Mouse (Mus musculus) kidney, adult 11 months (tissue): ENCODE measurements around the gene Hs6st3.

Experiments used
- DNase-seq: peaks from one replicate; pipeline ENCODE4 v3.0.0; 2022

Hs6st3 gene

GRCm38 (mm10) chr14:119665741-119666141, 527.6 kb downstream of the Hs6st3 start:
- DNase-seq, result no peak

- no peak for DNase-seq
Observed at GRCm38 (mm10) chr14:119667421-119667820, 529.3 kb downstream of the Hs6st3 start.

- no peak for DNase-seq
Observed at GRCm38 (mm10) chr14:119670836-119671587, 532.9 kb downstream of the Hs6st3 start.

- DNase-seq, result no peak
Observed at GRCm38 (mm10) chr14:119678574-119678973, 540.4 kb downstream of the Hs6st3 start.

- DNase-seq, result no peak
Observed at GRCm38 (mm10) chr14:119680052-119680451, 541.9 kb downstream of the Hs6st3 start.

- DNase-seq, result no peak
Observed at GRCm38 (mm10) chr14:119687885-119688284, 549.7 kb downstream of the Hs6st3 start.

DNA sequence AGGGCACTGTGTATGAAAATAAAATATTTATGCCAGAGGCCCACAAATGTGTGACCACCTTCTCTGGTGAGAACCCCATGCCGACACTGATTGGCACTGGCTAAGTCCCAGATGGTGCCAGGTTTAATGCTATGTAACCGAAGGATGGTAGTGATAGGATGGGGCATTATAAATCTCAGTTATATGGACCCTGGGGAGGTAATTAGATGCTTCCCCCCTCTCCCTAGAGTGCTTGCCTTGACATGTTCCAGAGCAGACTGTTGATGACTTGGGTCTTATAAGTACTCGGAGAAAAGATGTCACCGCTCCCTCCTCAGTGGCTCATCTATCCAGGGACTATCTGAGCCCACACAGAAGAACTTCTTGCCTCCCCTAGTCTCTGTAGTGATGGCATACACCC, 561.8 kb downstream of the Hs6st3 start:
- DNase-seq, result no peak

- DNase-seq, result no peak
Observed at GRCm38 (mm10) chr14:119714712-119715111, 576.6 kb downstream of the Hs6st3 start.

DNA sequence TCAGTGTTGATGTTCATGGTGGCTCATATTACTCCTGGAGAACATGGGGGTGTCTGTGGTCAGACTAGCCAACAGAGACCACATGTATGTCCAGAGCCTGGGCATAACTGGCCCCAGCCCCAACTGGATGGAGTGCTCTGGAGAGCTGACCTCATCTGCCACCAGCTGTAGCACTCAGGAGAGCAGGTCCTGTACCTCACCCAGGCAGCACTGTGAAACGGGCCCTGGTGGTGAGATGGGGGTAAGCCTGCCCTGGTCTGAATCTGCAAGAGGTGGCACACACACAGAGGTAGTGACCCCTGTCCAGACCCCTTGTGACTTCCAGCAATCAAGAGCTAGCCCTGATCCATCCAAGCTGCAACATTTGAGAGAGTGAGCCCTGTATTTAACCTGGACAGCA, 579.2 kb downstream of the Hs6st3 start:
- DNase-seq, result no peak

DNA sequence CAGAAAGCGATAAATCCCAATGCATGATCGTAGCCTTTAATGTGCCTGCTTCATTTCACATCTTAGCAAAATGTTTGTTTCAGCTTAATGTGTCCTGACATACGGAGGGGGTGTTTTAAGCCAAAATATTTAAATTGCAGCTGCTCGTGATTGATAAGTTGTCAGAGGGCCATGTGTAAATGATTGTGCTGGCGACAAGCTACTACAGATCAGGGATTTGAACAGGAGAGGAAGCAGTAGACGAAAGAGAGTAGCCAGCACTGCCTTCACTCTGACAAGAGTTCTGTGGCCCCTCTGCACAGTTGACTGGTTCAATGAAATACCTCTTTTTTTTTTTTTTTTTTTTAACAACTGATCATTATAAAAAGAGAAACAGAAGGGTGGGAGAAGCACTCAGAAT, 587.0 kb downstream of the Hs6st3 start:
- no peak for DNase-seq

DNA sequence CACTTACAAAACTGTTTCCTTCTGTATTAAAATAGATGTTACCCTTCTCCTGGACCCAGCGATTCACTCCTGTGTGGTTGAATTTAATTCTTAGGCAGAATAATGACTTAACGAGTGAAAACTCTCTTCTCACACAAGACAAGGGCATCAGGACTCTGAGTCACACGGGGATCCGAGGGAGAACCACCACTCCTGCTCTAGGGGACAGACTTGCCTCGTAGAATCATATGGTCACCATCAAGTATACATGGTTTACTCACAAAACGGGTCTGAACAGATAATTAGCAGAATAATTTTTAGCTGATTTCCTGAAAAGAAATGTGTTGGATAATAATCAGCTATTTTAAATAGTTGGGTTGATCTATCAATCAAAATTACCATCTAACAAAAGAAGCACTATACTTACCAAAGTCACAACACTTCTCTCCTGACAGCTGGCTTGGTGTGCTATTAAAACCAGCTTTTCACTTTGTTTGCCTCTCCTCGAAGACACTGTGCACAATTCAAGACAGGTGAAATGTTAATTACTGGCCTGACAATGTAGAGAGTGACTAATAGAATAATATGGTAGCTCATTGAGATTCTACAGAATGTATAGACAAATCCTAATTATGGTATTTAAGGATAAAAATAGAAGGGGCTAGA, 593.4 kb downstream of the Hs6st3 start:
- DNase-seq, result no peak

GRCm38 (mm10) chr14:119732219-119732618, 594.1 kb downstream of the Hs6st3 start:
- DNase-seq, result no peak

DNA sequence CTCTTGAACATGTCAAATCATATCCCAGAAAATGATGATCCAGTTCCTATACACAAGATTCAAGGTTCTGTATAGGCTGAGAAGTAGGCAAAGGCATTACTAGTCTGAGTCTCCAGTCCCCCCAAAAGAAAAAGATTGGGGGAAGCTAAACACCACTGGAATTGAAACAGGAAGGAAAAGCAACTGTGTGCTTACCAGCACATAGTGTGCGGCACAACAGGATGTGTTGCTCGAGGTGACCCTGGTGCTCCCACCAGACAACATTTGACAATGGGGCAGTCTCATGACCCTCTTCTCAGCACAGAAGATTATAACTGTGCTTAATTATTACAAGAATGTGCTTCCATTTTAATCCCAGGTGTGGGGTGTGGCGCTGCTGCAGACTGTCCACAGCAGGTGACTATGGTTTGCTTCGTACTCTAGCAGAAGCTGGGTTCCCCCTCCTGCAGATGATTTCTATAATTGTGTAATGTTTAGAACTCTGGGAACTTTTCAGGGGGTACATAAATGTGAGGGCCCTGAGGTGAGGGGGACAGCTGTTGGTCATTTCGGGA, 599.3 kb downstream of the Hs6st3 start:
- no peak for DNase-seq

- DNase-seq, result no peak
Observed at GRCm38 (mm10) chr14:119741791-119742190, 603.6 kb downstream of the Hs6st3 start.

- DNase-seq, result no peak
Observed at GRCm38 (mm10) chr14:119761376-119761775, 623.2 kb downstream of the Hs6st3 start.

GRCm38 (mm10) chr14:119772040-119772439, 633.9 kb downstream of the Hs6st3 start:
- DNase-seq, result no peak

DNA sequence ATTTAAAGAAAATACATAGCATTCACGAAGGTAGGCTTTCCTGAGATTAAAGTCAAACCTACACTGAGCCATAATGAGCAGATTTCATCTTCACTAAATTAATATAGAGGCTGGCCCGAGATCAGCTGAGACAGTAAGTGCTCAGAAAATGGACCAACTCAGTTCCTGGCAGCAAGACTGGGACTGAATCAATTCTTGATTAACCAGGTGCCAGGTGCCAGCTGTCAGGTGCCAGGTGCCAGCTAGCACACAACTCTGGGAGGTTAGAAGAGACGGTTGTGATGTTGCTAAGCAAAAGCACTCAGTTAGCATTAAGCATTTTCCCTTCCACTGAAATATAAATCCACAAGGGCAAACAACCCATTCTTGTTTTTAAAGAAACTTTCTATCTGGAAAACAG, 638.1 kb downstream of the Hs6st3 start:
- DNase-seq, result no peak

DNA sequence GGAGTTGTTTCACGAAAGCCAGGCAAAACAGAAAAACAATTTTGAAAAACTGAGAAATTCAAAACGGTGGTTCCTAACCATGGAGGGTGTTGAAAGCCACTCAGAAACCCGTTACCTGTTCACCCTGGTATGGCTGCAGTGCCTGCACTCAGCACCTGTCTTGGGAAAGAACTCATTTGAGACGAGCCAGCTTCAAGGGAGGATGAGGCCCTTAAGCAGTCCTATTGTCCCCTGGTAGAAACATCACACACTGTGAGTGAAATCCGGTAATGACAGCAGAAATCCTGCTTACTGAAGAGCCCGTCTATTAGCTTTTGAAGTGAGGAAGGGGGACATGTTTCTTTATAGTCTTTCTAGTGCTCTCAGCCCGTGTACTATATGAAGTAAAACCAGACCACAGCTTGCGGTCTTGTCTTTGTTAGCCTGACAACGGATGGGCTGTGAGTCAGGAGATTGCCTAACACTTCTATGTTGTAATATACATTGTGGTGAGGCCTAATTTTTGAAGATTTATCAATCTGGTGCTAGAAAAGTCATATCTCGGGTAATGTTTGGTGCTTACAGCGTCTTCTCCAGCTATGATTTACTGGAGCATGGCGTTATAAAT, 641.9 kb downstream of the Hs6st3 start:
- DNase-seq, result no peak

GRCm38 (mm10) chr14:119781111-119781510, 643.0 kb downstream of the Hs6st3 start:
- DNase-seq, result no peak

DNA sequence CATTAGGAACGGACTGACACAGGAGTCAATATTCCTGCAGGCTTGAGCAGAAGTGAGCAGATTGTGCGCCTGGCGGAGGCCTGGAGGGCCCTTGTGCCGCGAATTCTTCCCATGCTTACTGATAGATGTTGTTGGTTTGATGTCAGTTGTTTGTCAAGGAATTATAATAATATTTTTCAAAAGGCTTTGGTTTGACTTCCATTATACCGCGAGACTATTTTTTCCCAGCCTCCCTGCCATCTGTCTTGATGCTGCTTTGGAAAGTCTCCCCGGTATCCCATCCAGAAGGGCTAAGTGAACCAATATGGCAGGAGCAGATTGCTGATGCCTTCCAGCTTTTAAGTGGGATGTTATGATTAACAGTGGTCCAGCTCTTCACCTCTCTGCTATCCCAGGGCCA, 651.3 kb downstream of the Hs6st3 start:
- DNase-seq, result no peak

GRCm38 (mm10) chr14:119797172-119797850, 659.2 kb downstream of the Hs6st3 start:
- no peak for DNase-seq

DNA sequence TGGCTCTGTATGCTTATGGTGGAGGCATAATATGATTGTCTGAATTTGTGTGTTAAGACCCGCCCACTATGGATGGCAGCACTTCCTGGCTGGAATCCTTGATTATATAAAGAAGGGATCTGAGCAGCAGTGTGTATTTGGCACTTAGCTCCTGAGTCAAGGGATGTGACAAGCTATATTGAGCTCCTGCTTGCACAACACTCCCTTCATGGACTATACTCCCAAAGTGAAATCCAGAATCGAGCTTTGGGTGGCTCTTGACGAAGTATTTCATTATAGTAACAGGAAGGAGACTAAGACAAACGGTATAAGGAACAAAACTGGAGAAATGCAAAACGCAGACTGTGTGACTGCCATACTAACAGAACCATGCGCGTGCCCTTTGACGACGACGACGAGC, 660.4 kb downstream of the Hs6st3 start:
- DNase-seq, result no peak

- no peak for DNase-seq
Observed at GRCm38 (mm10) chr14:119800856-119801255, 662.7 kb downstream of the Hs6st3 start.
